Mouse (Mus musculus): ENCODE data around the gene Aknad1.

The Aknad1 gene

DNA sequence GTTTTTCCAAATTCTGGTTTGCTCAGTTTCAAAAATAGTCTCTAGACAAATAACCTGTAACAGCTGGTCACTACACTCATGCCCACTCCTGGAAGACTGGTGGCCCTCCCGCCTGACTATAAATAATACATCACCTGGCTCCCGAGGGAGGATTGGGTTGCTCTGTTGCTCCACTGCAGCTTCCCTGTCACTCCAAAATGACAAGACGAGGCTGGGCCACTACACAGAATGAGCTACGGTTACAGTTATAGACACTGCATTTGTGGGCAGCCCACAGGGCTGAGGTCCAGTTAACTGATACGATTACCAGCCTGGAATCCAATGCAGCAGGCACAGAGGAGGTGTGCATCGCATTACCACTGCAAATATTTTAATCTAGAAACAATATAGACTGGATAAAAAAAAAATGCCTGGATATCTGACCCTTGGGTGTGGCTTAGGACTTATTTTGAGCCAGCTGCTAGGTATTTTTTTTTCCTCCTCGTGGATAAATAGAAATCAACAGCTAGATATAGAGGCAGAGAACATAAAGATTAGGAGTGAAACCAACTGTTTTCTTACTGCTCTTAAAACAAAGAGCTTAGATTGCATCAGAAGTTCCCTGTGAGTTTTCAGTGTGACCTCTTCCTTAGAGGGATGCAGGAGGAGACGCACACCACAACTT is at the start of gene Aknad1:
Aknad1 (plus strand) TSS at position 614 of the 664 bp plus-strand sequence.
- CTCF ChIA-PET = no interaction called here

DNA sequence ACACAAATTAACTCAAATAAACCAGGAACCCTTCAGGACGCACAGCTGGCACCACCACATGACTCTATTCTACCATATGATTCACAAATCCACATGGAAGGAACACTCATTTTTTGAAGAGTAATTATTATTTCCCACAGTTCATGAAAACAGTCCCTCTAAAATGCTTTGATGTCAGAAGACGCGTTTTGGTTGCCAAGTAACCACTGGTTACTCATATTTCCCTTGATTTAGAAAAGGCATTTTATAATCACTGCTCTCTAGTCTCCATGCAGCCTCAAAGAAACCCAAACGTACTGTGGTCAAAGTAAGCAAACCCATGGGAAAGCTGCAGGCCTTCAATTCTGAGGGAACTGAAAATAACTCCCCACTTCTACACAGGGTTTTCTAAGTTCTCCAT is 49.5 kb upstream of the Aknad1 start:
- CTCF ChIA-PET = no interaction called here

DNA sequence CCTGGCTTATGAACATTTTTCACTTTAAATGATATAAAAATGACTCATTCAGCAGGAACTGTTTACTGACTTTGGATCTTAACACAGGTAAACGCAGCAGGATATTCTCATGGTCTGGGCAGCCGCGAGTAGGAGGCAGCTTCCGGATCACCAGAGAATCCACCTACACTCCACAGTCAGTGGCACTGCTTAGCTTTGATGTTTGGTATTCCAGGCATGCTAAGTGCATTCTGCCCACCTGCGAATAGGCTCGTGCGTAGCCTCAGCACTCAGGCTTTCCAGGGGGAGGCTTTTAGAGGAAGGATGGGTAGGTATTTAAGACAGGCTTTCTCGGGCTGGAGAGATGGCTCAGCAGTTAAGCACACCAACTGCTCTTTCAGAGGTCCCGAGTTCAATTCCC is 45.1 kb upstream of the Aknad1 start:
- CTCF ChIA-PET = no interaction called here

DNA sequence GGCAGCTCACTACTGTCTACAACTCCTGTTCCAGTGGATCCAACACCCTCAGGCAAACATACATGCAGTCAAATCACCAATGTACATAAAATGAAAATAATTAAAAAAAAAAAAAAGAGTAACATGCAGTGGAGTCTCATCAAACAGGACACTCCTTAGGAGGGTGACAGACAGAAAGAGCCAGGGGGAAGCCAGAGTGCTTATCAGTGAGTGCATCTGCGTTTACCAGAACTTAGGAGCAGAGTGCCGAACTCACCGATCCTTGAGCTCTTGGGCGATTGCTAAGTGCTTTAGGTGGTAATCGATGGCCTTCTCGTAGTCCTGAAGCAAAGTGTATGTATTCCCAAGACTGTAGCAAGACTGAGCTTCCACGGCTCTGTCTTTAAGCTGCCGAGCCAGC is 40.8 kb upstream of the Aknad1 start:
- CTCF ChIA-PET = no interaction called here

DNA sequence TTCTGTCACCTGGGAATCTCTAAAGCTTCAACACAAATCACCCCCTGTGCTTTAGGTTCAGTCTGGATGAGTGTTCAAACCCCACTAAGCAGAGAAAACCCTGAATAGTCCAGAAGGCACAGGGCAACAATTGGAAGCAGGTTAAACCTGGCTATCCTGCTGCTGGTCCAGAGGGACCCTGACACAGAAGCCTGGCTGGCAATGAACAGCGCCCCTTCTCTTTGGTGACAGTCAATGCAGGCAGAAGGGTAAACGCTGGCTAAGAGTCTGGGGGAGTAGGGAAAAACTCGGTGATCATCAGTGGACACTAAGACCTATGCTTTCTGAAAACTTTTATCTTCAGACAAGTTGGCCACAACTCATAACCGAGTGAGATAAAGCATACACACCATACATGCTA is 39.7 kb upstream of the Aknad1 start:
- CTCF ChIA-PET = no interaction called here

DNA sequence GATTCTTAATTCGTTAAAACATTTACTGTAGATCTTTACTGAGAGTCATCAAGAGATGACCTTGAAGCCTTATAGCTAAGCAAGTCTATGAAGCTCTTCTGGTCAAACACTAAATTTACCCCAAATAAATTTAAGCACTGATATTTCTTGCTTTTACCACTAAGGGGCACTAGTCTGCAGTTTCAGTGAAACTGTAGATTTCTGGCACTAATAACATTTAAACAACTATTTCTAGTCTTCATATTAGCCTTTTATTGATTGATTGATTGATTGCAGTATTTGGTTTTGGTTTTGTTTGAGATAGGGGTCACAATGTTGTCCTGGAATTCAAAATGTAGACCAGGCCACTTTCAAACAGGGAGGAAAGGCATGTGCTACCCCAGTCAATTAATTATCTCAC is 38.2 kb upstream of the Aknad1 start:
- CTCF ChIA-PET = no interaction called here

DNA sequence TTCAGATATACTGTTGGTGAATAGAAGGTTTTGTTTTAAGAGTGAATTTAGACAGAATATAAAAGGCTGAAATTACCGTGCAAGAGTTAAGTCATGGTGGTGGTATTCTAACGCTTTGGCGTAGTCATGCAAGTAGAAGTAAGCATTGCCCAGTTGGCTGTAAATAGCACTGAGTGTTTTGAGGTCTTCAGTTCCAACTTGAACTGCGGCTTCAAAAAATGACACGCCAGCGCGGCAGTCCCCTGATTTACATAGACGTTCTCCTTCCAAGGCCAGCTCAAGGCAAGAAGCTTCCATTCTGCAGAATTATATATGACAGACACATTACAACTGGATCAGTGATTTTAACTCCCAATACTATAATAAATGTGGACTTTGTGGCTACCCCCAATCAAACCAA is 36.7 kb upstream of the Aknad1 start:
- CTCF ChIA-PET = no interaction called here

DNA sequence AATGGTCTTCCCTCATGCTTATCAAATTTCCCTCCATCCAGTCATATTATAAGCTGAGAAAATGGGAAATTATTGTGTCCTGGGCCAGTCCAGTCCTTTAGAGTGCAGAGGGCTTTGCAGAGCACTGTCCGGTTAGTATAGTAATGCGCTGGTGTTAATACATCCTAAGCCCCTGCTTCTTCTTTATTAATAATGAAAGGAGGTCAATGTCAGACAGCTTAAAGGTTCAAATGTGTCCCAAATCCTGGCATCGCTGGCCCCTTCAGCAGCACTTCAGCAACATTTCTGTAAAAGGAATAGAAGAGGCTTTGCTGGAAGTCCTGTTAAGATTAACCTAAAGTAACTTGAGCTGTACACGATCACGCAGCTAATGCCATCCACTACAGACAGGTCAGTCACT is 28.2 kb upstream of the Aknad1 start:
- CTCF ChIA-PET = no interaction called here

DNA sequence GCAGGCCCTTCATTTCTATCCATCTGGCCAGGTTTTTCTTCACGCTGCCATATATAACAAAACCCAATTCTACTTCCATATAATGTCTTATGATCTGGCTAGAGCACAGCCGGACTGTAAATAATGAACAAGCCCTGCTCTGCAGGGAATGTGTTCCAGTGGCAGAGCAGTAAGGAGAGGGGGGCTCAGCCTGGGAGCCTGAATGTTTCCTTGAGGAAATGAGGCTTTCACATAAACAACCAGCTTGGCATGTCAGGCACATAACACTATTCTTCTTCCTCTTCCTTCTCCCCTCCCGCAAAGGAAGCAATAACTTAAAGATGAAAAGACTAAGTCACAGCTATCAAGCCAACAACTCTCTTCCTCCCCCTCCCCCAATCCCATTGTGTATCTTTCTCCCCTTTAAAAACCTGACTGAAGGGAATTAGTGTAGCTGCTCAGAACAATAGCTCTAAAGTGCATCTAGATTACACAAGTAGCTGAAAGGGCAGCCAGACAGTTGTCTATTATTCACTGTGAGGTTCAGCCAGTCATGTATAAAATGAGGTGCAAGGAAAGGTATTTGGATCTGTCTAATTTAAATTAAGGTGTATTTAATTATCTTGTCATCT is 26.3 kb upstream of the Aknad1 start:
- CTCF ChIA-PET = no interaction called here

DNA sequence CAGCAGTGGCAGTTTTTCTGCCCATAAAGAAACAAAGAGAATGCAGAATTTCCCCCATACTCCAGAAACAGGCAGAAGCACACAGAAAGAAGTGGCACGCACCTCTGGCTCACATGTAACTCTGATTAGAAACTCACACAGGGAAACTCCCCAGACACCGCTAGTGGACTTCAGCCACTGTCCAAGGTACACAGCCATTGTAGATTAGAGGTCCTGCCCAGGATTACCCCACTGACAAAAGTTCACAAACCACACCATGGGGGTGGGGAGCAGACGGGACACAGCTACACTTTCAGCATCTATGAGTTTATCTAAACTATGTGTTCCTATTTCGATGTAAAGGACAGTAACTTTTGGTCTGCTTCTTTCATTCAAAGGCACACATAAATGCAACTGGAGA is 24.6 kb upstream of the Aknad1 start:
- CTCF ChIA-PET = no interaction called here

DNA sequence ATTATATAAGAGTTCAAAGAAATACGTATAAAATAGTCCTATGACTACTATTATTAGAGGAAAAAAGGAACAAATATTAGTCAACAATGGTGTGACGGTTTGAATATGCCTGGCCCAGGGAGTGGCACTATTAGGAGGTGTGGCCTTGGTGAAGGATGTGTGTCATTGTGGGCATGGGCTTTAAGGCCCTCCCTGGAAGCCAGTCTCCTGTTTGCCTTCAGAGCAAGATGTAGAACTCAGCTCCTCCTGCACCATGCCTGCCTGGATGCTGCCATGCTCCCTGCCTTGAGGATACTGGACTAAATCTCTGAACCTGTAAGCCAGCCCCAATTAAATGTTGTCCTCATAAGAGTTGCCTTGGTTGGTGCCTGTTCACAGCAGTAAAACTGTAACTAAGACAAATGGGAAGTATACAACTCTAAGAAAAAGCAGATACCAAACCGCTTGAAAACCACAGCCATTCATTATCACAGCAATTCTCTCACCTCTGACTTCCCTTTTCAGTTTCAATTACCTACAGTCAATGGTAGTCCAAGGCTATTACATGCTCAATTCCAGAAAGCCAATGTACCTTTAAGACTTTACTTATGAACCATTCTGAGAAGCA is 21.5 kb upstream of the Aknad1 start:
- CTCF ChIA-PET = no interaction called here

DNA sequence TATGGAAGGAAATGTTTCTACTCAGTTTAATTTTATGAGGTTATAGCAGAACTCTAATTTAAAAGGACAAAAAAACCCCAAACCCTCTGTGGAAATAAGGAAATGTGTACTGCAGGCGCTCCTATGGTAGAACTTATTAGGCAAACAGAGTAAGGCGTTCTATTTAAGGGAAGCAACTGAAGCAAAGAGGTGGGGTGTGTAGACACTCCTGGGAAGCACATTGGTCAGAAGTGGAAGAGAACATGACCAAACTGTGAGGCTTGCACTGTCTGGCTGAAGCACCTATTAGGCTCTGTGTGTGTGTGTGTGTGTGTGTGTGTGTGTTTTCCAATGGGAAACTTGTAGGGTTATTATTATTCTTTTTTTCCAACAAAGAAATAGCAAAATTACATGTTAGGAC is 20.1 kb upstream of the Aknad1 start:
- CTCF ChIA-PET = no interaction called here

DNA sequence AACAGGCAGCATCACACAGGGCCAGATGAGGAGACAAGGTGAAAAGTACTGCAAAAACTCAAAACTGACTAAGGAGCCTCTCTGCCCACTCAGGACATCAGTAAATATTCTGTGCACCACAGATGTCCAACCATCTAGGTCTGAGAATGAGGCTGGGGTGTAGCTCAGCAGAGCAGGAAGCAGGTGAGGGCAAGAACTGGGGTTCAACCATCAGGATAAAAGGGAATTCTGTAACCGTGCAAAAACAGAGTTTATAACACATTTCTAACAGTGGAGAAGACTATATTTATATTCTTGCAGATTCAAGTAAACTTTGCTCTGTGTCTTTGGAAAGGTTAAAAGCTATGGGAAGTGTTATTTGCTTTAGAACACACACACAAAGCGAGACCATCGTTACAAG is 19.7 kb upstream of the Aknad1 start:
- CTCF ChIA-PET = no interaction called here

DNA sequence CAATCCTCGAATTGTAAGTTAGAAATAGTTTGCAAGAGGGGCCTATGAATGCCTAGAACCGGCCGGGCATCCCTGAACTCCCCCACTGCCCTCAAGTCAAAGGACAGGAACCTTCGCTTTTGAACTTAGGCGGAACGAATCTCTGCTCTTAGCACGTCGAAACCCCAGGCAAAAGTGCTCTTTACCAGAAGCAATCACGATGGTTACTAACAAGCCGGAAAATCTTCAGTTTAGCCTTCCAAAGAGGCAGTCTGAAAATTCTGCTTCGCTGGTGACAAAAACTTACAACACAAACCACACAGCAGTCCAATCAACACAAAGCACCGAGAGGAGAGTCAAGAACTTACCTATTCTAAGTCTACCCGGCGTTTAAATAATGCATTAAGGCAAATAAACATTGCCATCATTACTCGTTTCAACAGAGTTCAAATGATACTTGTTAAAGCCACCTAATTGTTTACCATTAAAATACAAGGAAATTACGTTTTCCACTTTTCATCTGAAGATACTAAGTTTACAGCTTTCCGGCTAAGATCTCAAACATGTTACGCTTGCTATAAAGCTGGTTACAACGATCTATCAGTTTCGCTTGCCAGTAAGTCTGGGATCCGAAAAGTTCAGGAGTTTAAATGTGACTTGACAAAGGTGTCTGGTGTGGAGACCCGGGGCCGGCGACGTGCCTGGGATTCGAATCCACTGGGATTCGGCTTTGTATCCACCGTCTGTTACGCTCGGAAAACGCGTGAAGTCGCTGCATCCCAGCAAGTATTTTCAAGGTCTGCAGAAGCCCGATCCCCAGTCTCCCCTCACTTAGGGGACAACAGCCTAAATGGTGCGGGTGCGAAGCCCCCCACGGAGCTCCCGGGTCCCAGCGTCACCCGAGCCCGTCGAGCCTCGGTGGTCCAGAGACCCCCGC is 18.1 kb upstream of the Aknad1 start:
- CTCF ChIA-PET = interaction anchor here (0.6 to 0.8 kb wide), 2 partner anchors 34 to 209 kb away, joined by 3 to 7 read pairs; no protein-coding TSS in a partner anchor

DNA sequence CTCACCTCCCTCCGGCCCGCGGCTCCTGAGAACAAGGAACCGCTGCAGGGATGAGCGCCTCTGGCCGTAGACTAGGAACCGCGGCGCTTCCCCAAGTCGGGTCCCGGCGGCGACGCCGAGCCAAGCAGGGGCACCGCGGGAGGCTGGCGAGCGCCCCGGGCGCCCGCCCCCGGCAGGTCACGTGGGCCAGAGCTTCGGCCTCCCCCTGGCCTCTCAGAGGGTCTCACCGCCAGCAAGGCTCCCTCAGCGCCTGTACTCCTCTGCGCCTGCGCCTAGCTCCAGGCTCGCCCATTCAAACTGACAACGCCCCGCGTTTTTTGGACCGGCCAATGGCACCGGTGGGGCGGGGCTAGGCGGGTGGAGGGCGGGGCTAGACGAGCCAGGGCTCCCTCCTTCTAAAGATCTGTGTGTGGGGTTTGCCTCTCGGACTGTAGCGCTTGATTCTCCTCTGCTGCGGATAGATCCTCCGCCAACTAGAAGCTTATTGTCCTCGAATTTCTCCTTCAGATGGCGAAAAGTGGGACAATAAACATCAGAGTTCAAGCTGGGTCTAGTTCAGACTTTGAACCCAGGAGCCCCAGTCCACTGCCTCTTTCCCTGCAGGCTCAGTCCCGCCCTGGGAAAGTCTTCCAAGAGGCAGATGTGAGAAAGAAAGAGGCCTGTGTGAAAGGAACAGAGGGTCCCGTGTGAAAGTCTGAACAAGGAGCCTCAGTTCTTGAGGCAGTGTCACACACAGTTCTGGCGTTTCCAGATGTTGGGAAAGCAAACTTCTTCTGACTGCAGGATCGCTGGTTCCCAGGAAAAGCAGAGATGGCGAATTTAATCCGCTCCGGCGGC is 17.2 kb upstream of the Aknad1 start, which contains the start of gene Gpsm2:
Gpsm2 (minus strand) TSS at position 274 of the 837 bp plus-strand sequence.
- CTCF ChIA-PET = interaction anchor here (0.6 to 0.8 kb wide), 2 partner anchors 35 to 209 kb away, joined by 3 to 7 read pairs; no protein-coding TSS in a partner anchor

DNA sequence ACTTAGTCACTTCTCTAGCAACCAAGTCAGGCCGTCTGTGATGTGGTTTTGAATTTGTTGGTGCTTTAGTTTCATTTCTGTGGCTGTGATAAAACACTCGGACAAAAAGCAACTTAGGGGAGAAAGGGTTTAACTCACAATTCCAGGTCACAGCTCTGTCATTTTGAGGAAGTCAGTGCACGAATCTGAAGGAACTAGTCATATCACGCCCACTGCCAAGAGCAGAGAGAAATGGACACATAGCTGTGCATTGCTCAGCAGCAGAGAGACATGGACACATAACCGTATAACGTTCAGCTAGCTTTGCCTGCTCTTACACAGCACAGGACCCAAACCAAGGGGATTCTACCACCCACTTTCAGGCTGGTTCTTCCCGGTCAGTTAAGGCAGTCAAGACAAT is 13.0 kb upstream of the Aknad1 start:
- CTCF ChIA-PET = no interaction called here

DNA sequence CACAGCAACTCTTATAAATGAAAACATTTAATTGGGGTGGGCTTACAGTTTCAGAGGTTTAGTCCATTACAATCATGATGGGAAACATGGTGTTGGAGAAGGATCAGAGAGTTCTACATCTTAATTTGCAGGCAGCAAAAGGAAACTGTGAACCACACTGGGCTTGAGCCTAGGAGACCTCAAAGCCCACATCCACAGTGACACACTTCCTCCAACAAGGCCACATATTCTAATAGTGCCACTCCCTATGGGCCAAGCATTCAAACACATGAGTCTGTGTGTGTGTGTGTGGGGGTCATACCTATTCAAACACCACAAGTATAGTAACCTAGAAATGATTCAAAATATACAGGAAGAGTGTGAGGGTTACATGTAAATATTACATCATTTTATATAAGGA is 12.1 kb upstream of the Aknad1 start:
- CTCF ChIA-PET = no interaction called here

DNA sequence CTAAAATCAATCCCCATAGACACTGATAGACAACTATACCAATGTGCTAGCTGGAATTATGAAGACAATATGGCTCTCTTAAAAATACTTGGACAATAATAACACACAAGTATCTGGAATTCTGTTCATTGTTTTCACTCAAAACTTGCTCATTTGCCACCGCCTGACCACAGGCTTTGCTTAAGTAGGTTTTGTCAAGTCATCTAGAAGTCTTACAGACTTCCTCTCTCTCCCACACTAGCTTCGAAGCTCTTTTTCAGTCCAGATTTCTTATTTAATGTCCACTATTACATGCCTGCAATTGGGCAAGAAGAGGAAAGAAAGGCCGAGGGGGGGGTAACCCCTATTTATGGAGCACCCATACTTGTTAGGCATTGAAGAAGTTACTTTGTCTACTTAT is 11.7 kb upstream of the Aknad1 start:
- CTCF ChIA-PET = interaction anchor here (0.6 kb wide), 1 partner anchor 9 kb away, joined by 8 read pairs; no protein-coding TSS in a partner anchor

DNA sequence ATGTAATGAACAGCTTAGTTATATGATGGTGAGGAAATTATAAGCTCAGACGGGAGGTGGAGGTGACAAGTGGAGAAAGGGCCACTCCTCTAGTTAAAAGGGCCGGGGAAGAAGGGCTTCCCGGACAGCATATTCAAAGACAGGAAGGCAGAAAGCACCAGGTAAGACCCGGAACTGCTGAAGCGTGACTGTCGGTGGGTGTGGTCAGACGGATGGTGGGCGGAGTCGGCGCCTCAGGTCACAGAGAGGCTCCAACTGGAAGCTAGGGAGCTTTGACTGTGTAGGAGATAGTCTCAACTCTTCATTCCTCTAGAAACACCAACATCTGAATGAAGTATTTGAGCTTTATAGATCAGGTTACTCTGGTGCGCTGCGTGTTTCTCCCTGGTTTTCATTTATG is 9.1 kb upstream of the Aknad1 start:
- CTCF ChIA-PET = no interaction called here

DNA sequence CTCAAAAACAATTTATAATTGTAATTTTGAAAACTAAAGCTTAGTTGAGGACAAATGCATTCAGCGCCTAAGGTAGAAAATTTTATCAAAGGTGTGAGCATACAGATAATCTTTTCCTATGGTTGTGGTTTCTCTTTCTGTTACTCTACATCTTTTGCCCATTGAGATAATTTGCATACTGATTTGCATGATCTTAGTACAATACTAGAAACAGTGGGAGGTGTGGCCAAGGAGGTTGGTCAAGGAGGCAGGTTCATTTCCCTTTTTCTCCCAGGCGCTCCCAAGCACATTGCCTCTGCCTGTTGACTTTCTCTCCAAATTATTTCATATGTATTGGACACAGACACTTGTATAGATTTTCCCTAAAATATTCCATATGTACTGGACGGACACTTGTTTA is 1.7 kb upstream of the Aknad1 start:
- CTCF ChIA-PET = no interaction called here

DNA sequence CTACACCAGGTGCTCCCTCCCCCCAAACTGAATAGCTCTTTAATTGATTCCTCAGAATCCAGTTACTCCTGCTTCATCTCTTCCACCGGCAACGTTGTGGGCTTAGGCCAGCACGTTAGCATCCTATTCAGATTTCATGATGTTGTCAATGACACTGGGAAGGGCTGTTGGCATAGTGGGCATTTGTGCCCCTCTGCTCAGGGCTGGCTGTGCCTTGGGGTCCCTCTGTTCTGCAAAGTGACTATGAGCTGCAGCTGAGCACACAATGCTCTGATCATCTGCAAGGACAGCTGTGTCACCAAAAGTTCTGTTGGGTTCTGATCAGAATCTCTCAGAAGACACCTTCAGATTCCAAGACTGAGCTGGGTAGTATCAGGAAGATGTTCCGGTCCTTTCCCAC is 4.6 kb downstream of the Aknad1 start:
- CTCF ChIA-PET = no interaction called here

DNA sequence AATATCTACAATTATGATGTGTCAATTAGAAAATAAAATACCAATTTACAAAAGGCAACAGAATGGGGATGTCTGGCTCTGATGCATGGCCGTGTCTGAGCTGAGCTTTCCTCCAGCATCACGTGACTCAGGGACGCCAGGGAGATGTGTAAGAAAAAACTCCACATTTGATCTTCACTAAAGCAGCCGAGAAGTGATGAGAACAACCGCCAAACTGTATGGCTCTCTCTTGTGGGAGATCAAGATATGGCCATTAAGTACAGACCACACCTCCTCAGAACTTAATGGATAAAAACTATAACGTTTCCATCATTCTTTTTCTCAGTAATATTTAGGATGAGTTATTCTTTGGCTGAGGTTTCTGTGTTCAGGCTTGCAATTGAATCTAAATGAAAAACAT is 11.6 kb downstream of the Aknad1 start:
- CTCF ChIA-PET = no interaction called here
